Mouse (Mus musculus) midbrain, embryonic 13.5 days (tissue): Measurements from ENCODE around the gene Umps. TPM values are rescaled to one million over a fixed set of nuclear protein-coding genes. Genes with fewer than 3 reads are reported as not detected.

Experiments
- polyA plus RNA-seq: library from polyadenylated mRNA; unstranded; fragments of >200 nt; fragmentation: Nextera tagmentation; extraction: Ambion mirVana; gene quantifications from 2 replicates; pipeline ENCODE4 v1.2.1, GENCODE M21; 2015

Gene Umps
- polyA plus RNA-seq, 1 experiment from 2014 or later, result 29.3 TPM

Other genes with a start within 250 kb of the Umps start
- 0.07 and 0.23 TPM in 2 replicates for gene Muc13, start 173.0 kb downstream of the Umps start, polyA plus RNA-seq
- 5.3 and 10.3 TPM in 2 replicates for gene Itgb5, start 137.4 kb downstream of the Umps start, polyA plus RNA-seq